18 mouse cellular contexts compared by ENCODE assay signal in the genomic region with DNA sequence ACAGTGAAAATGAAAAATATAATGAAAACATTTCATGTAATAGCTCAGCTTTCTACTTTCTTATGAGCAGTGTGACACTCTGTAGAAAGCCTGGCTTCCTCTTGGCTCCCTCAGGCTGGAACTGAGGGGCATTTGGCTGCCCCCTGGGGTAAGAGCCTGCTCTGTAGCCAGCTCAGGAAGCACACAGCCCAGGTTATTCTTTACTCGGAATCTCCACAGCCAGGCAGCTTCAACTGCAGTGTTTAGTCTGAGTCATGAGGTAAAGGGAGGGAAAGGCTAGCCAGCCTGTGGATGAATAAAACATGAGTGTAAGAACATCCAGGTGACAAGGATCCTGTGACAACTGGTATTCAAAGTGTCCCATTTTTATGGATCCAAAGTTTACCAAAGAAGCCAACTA.
DNase-seq lines count a peak whose midpoint lies in the region; ATAC-seq lines count a peak whose summit lies in the region.
"Had no signal": no experiment of that assay in that cellular context is flagged by ENCODE, and none has a peak within 500 bp of the region (broad histone marks: within the 10 kb centered on the region; RNA-seq: fewer than 3 reads in every experiment).

No protein-coding gene starts in this region.

- H3K27me3 ChIP-seq in kidney, embryonic 15.5 days, result no peaks in the 10 kb centered on the region
- no peaks in the 10 kb centered on the region for H3K27me3 ChIP-seq in midbrain, embryonic 16.5 days (ENCODE audit: control insufficient read depth, insufficient read depth, low read depth, low read length)
- no peaks in the 10 kb centered on the region for H3K27me3 ChIP-seq in heart, embryonic 12.5 days (replicated peaks)
- no peaks in the 10 kb centered on the region for H3K27me3 ChIP-seq in hindbrain, embryonic 14.5 days (ENCODE audit: control insufficient read depth, insufficient read depth, low read length)
- H3K27me3 ChIP-seq: midbrain, embryonic 13.5 days had no signal

- H3K4me1 ChIP-seq in kidney, embryonic 15.5 days, result 0 out of 2 replicates have a peak, but pooled peaks cover 3% of the 10 kb centered on the region
- no peaks in the 10 kb centered on the region for H3K4me1 ChIP-seq in midbrain, embryonic 16.5 days (ENCODE audit: control insufficient read depth, insufficient read depth, low read length)
- H3K4me1 ChIP-seq in heart, embryonic 12.5 days (replicated peaks), result peaks cover 5% of the 10 kb centered on the region
- H3K4me1 ChIP-seq in hindbrain, embryonic 14.5 days (replicated peaks; ENCODE audit: control insufficient read depth, insufficient read depth, low read length), result no peaks in the 10 kb centered on the region
- H3K4me1 ChIP-seq: midbrain, embryonic 13.5 days had no signal

- H3K9ac ChIP-seq in kidney, embryonic 15.5 days, result no peak overlapping the region
- no peak overlapping the region for H3K9ac ChIP-seq in midbrain, embryonic 16.5 days (ENCODE audit: low read depth, low read length)
- no peak overlapping the region for H3K9ac ChIP-seq in heart, embryonic 12.5 days
- H3K9ac ChIP-seq in hindbrain, embryonic 14.5 days, result no peak overlapping the region
- H3K9ac ChIP-seq: liver, postnatal 0 days; midbrain, embryonic 13.5 days had no signal

- H3K4me2 ChIP-seq in kidney, embryonic 15.5 days, result no peak overlapping the region
- H3K4me2 ChIP-seq in midbrain, embryonic 16.5 days (ENCODE audit: low read length), result no peak overlapping the region
- H3K4me2 ChIP-seq in heart, embryonic 12.5 days, result no peak overlapping the region
- H3K4me2 ChIP-seq in hindbrain, embryonic 14.5 days (replicated peaks), result no peak overlapping the region
- H3K4me2 ChIP-seq: heart, embryonic 11.5 days; midbrain, embryonic 13.5 days had no signal

- no peak overlapping the region for H3K27ac ChIP-seq in kidney, embryonic 15.5 days
- H3K27ac ChIP-seq in midbrain, embryonic 16.5 days (ENCODE audit: low read length), result no peak overlapping the region
- H3K27ac ChIP-seq in heart, embryonic 12.5 days (ENCODE audit: poor library complexity, severe bottlenecking), result no peak overlapping the region
- H3K27ac ChIP-seq in hindbrain, embryonic 14.5 days, result no peak overlapping the region
- H3K27ac ChIP-seq: midbrain, embryonic 13.5 days had no signal

- peak; percentile 64 for DNase-seq in kidney, adult 11 months
- DNase-seq in cerebellum, adult 18-20 months, result peak; percentile 29 to 51
- DNase-seq in cerebellum, adult 9-11 months, result peak; percentile 23
- DNase-seq in kidney, postnatal 10 days, result peak; percentile 21
- DNase-seq in hindbrain, embryonic 14.5 days (ENCODE audit: low spot score), result no peak
- DNase-seq: B cell, adult 2 months; embryo, embryonic 11 days; layer of hippocampus, adult 9-11 months; liver, postnatal 0 days; lung, postnatal 14 days had no signal

- no peaks in the 10 kb centered on the region for H3K9me3 ChIP-seq in kidney, embryonic 15.5 days (replicated peaks)
- no peaks in the 10 kb centered on the region for H3K9me3 ChIP-seq in midbrain, embryonic 16.5 days (replicated peaks; ENCODE audit: control insufficient read depth, low read length, poor library complexity, severe bottlenecking)
- no peaks in the 10 kb centered on the region for H3K9me3 ChIP-seq in heart, embryonic 12.5 days (replicated peaks)
- H3K9me3 ChIP-seq in hindbrain, embryonic 14.5 days (ENCODE audit: control insufficient read depth, low read length), result no peaks in the 10 kb centered on the region
- H3K9me3 ChIP-seq: midbrain, embryonic 13.5 days had no signal

- no peak for ATAC-seq in kidney, embryonic 15.5 days (replicated peaks; ENCODE audit: low FRiP score)
- no peak for ATAC-seq in midbrain, embryonic 16.5 days
- no peak for ATAC-seq in heart, embryonic 12.5 days (ENCODE audit: insufficient number of reproducible peaks, low FRiP score)
- no peak for ATAC-seq in hindbrain, embryonic 14.5 days (ENCODE audit: low FRiP score)
- ATAC-seq: forebrain, embryonic 16.5 days; hindbrain, embryonic 16.5 days; intestine, postnatal 0 days; liver, postnatal 0 days; midbrain, embryonic 13.5 days had no signal

- 16% methylated on average over 1 of the region's 1 CpGs for WGBS in kidney, embryonic 15.5 days
- WGBS in midbrain, embryonic 16.5 days, result 25% methylated on average over 1 of the region's 1 CpGs
- WGBS in heart, embryonic 12.5 days, result 42% methylated on average over 1 of the region's 1 CpGs
- WGBS in hindbrain, embryonic 14.5 days, result 36% methylated on average over 1 of the region's 1 CpGs

- H3K4me3 ChIP-seq in kidney, embryonic 15.5 days (replicated peaks), result no peak overlapping the region
- H3K4me3 ChIP-seq in midbrain, embryonic 16.5 days (ENCODE audit: low read depth, low read length), result no peak overlapping the region
- H3K4me3 ChIP-seq in heart, embryonic 12.5 days, result no peak overlapping the region
- no peak overlapping the region for H3K4me3 ChIP-seq in hindbrain, embryonic 14.5 days (replicated peaks; ENCODE audit: low read length)
- H3K4me3 ChIP-seq: midbrain, embryonic 13.5 days had no signal

- no peaks in the 10 kb centered on the region for H3K36me3 ChIP-seq in kidney, embryonic 15.5 days
- H3K36me3 ChIP-seq in midbrain, embryonic 16.5 days (ENCODE audit: control insufficient read depth, insufficient read depth, low read length), result no peaks in the 10 kb centered on the region
- H3K36me3 ChIP-seq in heart, embryonic 12.5 days, result no peaks in the 10 kb centered on the region
- H3K36me3 ChIP-seq in hindbrain, embryonic 14.5 days (replicated peaks; ENCODE audit: control insufficient read depth, insufficient read depth), result no peaks in the 10 kb centered on the region
- H3K36me3 ChIP-seq: midbrain, embryonic 13.5 days had no signal
